Mouse (Mus musculus) liver, embryonic 15.5 days (tissue): ENCODE results near the gene R3hdm4. TPM values are rescaled to one million over a fixed set of nuclear protein-coding genes. Genes with fewer than 3 reads are reported as not detected.
"Not testable (repeated sequence)": the region's sequence is repeated elsewhere in the genome, so short reads cannot be mapped to it uniquely, and the experiment has no call there.

Experiments
- ATAC-seq: fragments of 200-750 bp; cut with Nextera tagmentation; 2 replicates; pipeline ENCODE4 v1.8.0; 2017; ENCODE audit warnings: moderate number of reproducible peaks, mild to moderate bottlenecking, moderate library complexity; ENCODE audit not compliant: insufficient read depth
- H3K27ac ChIP-seq: fragments of 300-500 bp; sonication (generic); replicated peaks from 2 replicates; pipeline ENCODE4 v1.5.1; 2015; ENCODE audit warnings: mild to moderate bottlenecking, inconsistent platforms
- H3K27me3 ChIP-seq: fragments of 300-500 bp; sonication (generic); 2 replicates; pipeline ENCODE4 v1.6.1; 2015; ENCODE audit warnings: mild to moderate bottlenecking, inconsistent platforms
- H3K36me3 ChIP-seq: fragments of 300-500 bp; sonication (generic); replicated peaks from 2 replicates; pipeline ENCODE4 v1.6.1; 2015; ENCODE audit warnings: moderate library complexity, mild to moderate bottlenecking, inconsistent platforms
- H3K4me1 ChIP-seq: fragments of 300-500 bp; sonication (generic); replicated peaks from 2 replicates; pipeline ENCODE4 v1.6.1; 2015; ENCODE audit warnings: inconsistent platforms
- H3K4me2 ChIP-seq: fragments of 300-500 bp; sonication (generic); 2 replicates; pipeline ENCODE4 v1.6.1; 2015; ENCODE audit warnings: moderate library complexity, mild to moderate bottlenecking, inconsistent platforms
- H3K4me3 ChIP-seq: fragments of 300-500 bp; sonication (generic); replicated peaks from 2 replicates; pipeline ENCODE4 v1.5.1; 2015; ENCODE audit warnings: mild to moderate bottlenecking, inconsistent platforms
- H3K9ac ChIP-seq: fragments of 300-500 bp; sonication (generic); 2 replicates; pipeline ENCODE4 v1.6.1; 2015; ENCODE audit warnings: moderate library complexity, mild to moderate bottlenecking, inconsistent platforms
- H3K9me3 ChIP-seq: fragments of 300-500 bp; sonication (generic); replicated peaks from 2 replicates; pipeline ENCODE4 v1.6.1; 2016; ENCODE audit warnings: inconsistent platforms
- WGBS: fragments of 180-500 bp; shearing (Covaris S2); methylation state at CpG from one replicate; pipeline ENCODE4 v1.1.7; 2015; ENCODE audit warnings: mixed read lengths; ENCODE audit not compliant: insufficient replicate concordance; 5-methylcytosine and 5-hydroxymethylcytosine counted together
- polyA plus RNA-seq: library from polyadenylated mRNA; unstranded; fragments of >200 nt; fragmentation: Nextera tagmentation; extraction: Ambion mirVana; gene quantifications from 2 replicates; pipeline ENCODE4 v1.2.1, GENCODE M21; 2015

R3hdm4 gene
- 52.4 and 55.6 TPM in 2 replicates for polyA plus RNA-seq

DNA sequence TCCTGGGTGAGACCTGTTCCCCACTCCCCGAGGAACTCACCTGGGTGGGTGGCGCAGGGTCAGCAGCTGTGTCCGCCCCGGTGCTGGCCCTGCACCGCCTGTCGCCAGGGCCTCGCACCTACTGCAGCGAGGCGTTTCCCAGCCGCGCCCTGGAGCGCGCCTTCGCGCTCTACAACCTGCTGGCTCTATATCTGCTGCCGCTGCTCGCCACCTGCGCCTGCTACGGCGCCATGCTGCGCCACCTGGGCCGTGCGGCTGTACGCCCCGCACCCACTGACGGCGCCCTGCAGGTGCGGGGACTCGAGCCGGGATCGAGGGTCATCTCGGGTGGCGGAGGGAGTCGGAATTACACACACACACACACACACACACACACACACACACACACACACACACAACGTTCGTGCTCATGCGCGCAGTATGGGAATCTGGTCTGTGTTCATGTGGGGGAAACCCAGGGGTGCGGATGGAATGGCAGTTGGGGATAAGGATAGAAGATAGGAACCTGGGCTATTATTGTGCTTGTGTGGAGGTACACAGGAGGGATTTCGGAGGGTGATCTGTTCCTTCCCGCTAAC lies at the start of gene R3hdm4:
TSS of gene R3hdm4 (minus strand) at position 251 of the 578 bp plus-strand sequence.
- H3K9ac ChIP-seq = no peak within 1 kb of the TSS
- peak within 1 kb of the TSS; percentile 12; the same call in 1 of the 2 replicates for H3K4me3 ChIP-seq
- WGBS = 5% methylated on average over 41 of the region's 41 CpGs
- ATAC-seq = no peak
- H3K36me3 ChIP-seq = no peaks in the 10 kb centered on the region
- peak within 1 kb of the TSS; percentile 41 for H3K4me2 ChIP-seq
- H3K27me3 ChIP-seq = peaks cover 67% of the 10 kb centered on the region
- no peaks in the 10 kb centered on the region for H3K9me3 ChIP-seq
- no peak within 1 kb of the TSS for H3K27ac ChIP-seq
- peaks cover 72% of the 10 kb centered on the region for H3K4me1 ChIP-seq

- H3K4me1 ChIP-seq = peaks cover 5% of the 10 kb centered on the region; the same call in 1 of the 2 replicates
- no peaks in the 10 kb centered on the region for H3K9me3 ChIP-seq
- 7% methylated on average over 46 of the region's 47 CpGs for WGBS
- no peak for ATAC-seq
- H3K4me3 ChIP-seq = peak within 1 kb of the TSS; percentile 14
- peaks cover 53% of the 10 kb centered on the region for H3K27me3 ChIP-seq
- no peak within 1 kb of the TSS for H3K9ac ChIP-seq
- H3K27ac ChIP-seq = no peak within 1 kb of the TSS
- H3K36me3 ChIP-seq = peaks cover 33% of the 10 kb centered on the region
- peak within 1 kb of the TSS; percentile 44 for H3K4me2 ChIP-seq
Measured at GRCm38 (mm10) chr10:79970415-79971182, 49.6 kb upstream of the R3hdm4 start, which contains the start of gene Grin3b. Gene Grin3b (plus strand): TSS chr10:79970715.

- peaks cover 5% of the 10 kb centered on the region; the same call in 1 of the 2 replicates for H3K4me1 ChIP-seq
- no peak overlapping the region for H3K4me3 ChIP-seq
- H3K27ac ChIP-seq = no peak overlapping the region
- peaks cover 53% of the 10 kb centered on the region for H3K27me3 ChIP-seq
- WGBS = 27% methylated on average over 3 of the region's 3 CpGs
- H3K36me3 ChIP-seq = peaks cover 39% of the 10 kb centered on the region
- ATAC-seq = no peak
- no peak overlapping the region for H3K9ac ChIP-seq
- H3K4me2 ChIP-seq = no peak overlapping the region
- no peaks in the 10 kb centered on the region for H3K9me3 ChIP-seq
Measured at GRCm38 (mm10) chr10:79969124-79969568, 48.1 kb upstream of the R3hdm4 start.

GRCm38 (mm10) chr10:79968181-79968580 lies 47.2 kb upstream of the R3hdm4 start:
- Histone ChIP-seq H3K4me1 (peaks cover 5% of the 10 kb centered on the region; the same call in 1 of the 2 replicates), H3K9me3 (no peaks in the 10 kb centered on the region), H3K27ac (no peak overlapping the region), H3K36me3 (peaks cover 47% of the 10 kb centered on the region), H3K4me3 (no peak overlapping the region), H3K27me3 (peaks cover 45% of the 10 kb centered on the region), H3K4me2 (no peak overlapping the region), H3K9ac (no peak overlapping the region)
- no peak for ATAC-seq
- 70% methylated on average over 1 of the region's 1 CpGs for WGBS

DNA sequence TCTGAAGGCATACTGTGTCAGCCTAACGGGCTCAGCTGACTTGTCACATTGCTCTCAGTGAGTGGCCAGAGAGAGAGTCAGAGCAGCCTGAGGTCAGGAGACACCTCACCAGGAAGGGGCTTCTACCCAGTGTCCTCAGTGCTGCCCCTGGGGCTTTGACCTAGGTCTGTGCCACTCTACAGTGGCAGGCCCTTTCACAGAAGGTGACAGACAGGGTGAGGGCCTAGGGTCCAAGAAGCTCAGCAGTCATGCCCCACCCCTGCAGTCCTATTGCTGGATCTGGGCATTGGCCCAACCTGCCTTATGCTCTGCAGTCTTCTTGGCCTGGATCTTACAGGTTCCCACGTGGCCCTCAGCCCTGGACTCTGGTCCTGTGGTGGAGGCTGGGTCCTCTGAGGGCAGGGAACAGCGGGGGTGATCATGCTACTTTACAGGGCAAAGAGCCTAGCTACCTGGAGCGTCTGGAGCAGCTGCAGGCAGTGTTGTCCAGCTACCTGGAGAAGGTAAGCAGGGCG lies 45.9 kb upstream of the R3hdm4 start:
- H3K9ac ChIP-seq = no peak overlapping the region
- no peak overlapping the region for H3K4me2 ChIP-seq
- H3K4me1 ChIP-seq = 0 out of 2 replicates have a peak, but pooled peaks cover 5% of the 10 kb centered on the region
- H3K27ac ChIP-seq = no peak overlapping the region
- no peaks in the 10 kb centered on the region for H3K9me3 ChIP-seq
- H3K36me3 ChIP-seq = peaks cover 60% of the 10 kb centered on the region
- no peak for ATAC-seq
- 72% methylated on average over 5 of the region's 5 CpGs for WGBS
- H3K27me3 ChIP-seq = peaks cover 32% of the 10 kb centered on the region
- no peak overlapping the region for H3K4me3 ChIP-seq

GRCm38 (mm10) chr10:79965325-79965724 lies 44.3 kb upstream of the R3hdm4 start:
- no peak for ATAC-seq

DNA sequence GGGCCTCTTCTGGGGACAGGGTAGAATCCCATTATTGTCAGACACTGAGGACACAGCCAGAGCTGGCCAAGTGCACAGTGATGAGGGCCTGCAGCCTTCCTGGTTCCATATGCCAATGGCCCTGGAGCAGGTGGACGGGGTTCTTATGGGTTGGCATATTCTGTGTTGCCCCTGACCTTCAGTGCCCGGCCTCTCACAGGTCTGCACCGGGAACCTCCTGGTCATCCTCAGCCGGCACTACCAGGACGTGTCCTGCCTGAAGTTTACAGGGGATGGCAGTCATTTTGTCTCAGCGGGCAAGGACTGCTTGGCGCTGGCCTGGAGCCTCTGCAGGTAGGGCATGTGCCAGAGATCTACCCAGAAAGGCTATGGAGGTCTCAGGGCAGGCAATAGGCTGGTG lies 43.7 kb upstream of the R3hdm4 start:
- no peak overlapping the region for H3K4me3 ChIP-seq
- 86% methylated on average over 7 of the region's 7 CpGs for WGBS

More at GRCm38 (mm10) chr10:79965325-79965724, 44.3 kb upstream of the R3hdm4 start:
- H3K9ac ChIP-seq = no peak overlapping the region
- H3K4me3 ChIP-seq = no peak overlapping the region
- H3K27ac ChIP-seq = no peak overlapping the region
- 68% methylated on average over 5 of the region's 5 CpGs for WGBS
- H3K4me2 ChIP-seq = no peak overlapping the region
- peaks cover 14% of the 10 kb centered on the region for H3K4me1 ChIP-seq
- H3K36me3 ChIP-seq = peaks cover 67% of the 10 kb centered on the region
- no peaks in the 10 kb centered on the region for H3K9me3 ChIP-seq
- H3K27me3 ChIP-seq = peaks cover 16% of the 10 kb centered on the region

DNA sequence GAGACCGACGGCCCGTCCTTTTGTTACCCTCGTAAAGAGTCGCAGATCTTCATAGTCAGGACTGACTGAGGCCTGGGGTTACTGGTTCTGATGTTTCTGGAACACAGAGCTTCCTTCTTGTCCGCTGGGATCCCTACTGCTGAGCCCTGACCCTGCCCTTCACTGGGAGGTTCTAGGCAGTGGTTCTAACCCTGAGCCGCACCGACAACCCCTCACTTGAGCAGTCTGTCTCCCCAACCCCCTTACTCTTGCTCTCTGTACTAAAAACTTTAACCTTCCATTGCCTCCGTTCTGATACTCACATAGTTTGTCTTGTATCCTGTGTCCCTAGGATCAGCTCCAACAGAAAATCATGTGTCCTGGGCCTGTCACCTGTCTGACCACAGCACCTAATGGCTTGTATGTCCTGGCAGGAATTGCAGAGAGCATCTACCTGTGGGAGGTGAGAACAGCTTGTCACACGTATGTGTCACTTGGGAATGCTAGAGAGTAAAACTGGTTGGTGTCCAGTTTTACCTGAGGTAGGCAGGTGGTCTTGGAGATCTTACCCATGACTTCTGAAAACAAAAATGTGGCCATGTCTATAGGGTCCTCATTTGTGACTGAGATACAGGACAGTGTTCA lies 39.8 kb upstream of the R3hdm4 start:
- WGBS = 10% methylated on average over 10 of the region's 10 CpGs
- peak overlapping the region; percentile 64 for H3K27ac ChIP-seq
- ATAC-seq = no peak

More for the DNA sequence above, 43.7 kb upstream of the R3hdm4 start:
- Histone ChIP-seq H3K9me3 (no peaks in the 10 kb centered on the region), H3K27me3 (peaks cover 10% of the 10 kb centered on the region), H3K36me3 (peaks cover 67% of the 10 kb centered on the region), H3K4me1 (peaks cover 18% of the 10 kb centered on the region), H3K4me2 (no peak overlapping the region), H3K27ac (no peak overlapping the region), H3K9ac (no peak overlapping the region)
- no peak for ATAC-seq

GRCm38 (mm10) chr10:79959847-79960601 lies 39.0 kb upstream of the R3hdm4 start, which contains the start of gene Wdr18:
Gene Wdr18 (plus strand): TSS chr10:79960152.
- no peaks in the 10 kb centered on the region for H3K9me3 ChIP-seq
- peak within 1 kb of the TSS; percentile 64 for H3K27ac ChIP-seq
- H3K4me2 ChIP-seq = peak within 1 kb of the TSS; percentile 92
- peak within 1 kb of the TSS; percentile 77 for H3K9ac ChIP-seq
- no peaks in the 10 kb centered on the region for H3K27me3 ChIP-seq
- ATAC-seq = peak; percentile 92
- under 1% methylated on average over 61 of the region's 61 CpGs for WGBS
- peaks cover 39% of the 10 kb centered on the region for H3K4me1 ChIP-seq
- H3K36me3 ChIP-seq = peaks cover 35% of the 10 kb centered on the region
- peak within 1 kb of the TSS; percentile 85 for H3K4me3 ChIP-seq

More for the DNA sequence above, 39.8 kb upstream of the R3hdm4 start:
- H3K27me3 ChIP-seq = no peaks in the 10 kb centered on the region
- peaks cover 39% of the 10 kb centered on the region for H3K4me1 ChIP-seq
- peak overlapping the region; percentile 77 for H3K9ac ChIP-seq
- H3K4me3 ChIP-seq = peak overlapping the region; percentile 85
- no peaks in the 10 kb centered on the region for H3K9me3 ChIP-seq
- H3K36me3 ChIP-seq = peaks cover 43% of the 10 kb centered on the region
- peak overlapping the region; percentile 92 for H3K4me2 ChIP-seq

DNA sequence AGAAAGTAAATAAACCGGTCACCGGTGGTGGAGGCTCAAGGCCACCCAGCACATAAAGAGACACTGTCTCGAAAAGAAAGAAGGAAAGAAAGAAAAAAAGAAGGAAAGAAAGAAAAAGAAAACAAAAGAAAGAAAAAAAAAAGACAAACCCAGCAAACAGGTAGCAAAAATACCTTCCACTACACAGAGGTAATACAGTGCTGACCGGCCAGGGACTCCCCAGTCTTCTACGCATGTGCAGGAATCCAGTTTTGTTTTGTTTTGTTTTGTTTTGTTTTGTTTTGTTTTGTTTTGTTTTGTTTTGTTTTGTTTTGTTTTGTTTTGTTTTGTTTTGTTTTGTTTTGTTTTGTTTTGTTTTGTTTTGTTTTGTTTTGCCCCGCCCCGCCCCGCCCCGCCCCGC lies 38.4 kb upstream of the R3hdm4 start:
- H3K9ac ChIP-seq, H3K9me3 ChIP-seq, H3K27me3 ChIP-seq, ATAC-seq: not testable (repeated sequence)
- Histone ChIP-seq H3K4me3 (peak overlapping the region; percentile 85), H3K27ac (0 out of 2 replicates have a peak overlapping the region, but pooled peaks have one; percentile 55), H3K36me3 (peaks cover 30% of the 10 kb centered on the region), H3K4me2 (peak overlapping the region; percentile 92), H3K4me1 (peaks cover 39% of the 10 kb centered on the region)
- 35% methylated on average over 8 of the region's 10 CpGs for WGBS
